Mouse (Mus musculus): ENCODE measurements around the gene Olfr686. TPM values are rescaled to one million over a fixed set of nuclear protein-coding genes. Genes with fewer than 3 reads are reported as not detected.
A peak's percentile ranks its signal among the peaks of the same experiment; 100 is the strongest.

The Olfr686 gene
- not detected for total RNA-seq (2021)
- long read RNA-seq, experiment 1 = 0 reads
- long read RNA-seq, experiment 2 = 0 reads

DNA sequence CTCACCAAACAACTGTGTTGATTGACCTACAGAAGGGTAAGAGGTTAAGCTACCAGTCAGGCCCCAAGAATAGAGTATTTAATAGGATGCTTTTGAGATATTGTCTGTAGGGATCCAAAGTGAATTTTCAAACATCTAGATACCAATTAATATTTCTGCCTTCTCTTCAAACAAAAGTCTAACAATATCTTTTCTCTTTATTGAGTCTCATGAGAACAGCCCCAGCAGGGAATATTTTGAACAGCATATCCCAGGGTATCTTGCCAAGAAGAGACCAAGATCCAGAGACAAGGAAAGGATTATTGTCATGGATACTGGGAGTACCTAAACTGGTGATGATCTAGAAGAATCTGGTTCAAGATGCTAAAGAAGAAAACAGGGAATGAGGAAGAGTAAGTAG, at the start of gene Olfr686:
Olfr686 (minus strand) TSS at position 101 of the 400 bp plus-strand sequence.
- DNase-seq (ENCODE audit: low spot score in 2 of 2) = no peak

- peak; percentile 27 to 51 for DNase-seq (ENCODE audit: low spot score in 2 of 2)
Measured at GRCm38 (mm10) chr7:105256656-105257055, 49.4 kb upstream of the Olfr686 start.

- no peak for DNase-seq (ENCODE audit: low spot score in 2 of 2)
Measured at GRCm38 (mm10) chr7:105248197-105248596, 40.9 kb upstream of the Olfr686 start.

DNA sequence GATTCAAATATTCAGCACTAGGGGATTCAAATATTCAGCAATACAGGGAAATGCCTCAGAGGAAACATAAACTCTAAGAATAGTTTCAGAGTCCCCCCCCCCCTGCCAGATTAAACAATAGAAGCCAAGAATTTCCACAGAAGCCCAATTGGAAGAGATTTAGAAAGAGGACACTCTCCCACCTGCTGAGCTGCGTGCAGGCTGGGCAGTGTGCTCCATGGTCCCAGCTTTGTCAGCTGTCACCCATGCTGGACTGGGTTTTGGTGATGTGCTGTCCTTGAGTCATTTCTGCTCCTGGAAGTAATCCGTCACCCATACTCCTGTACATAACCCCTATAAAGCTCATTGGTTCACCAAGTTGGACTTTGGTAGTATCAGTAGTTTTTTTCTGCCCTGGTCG, 40.4 kb upstream of the Olfr686 start:
- DNase-seq (ENCODE audit: low spot score in 2 of 2) = no peak

DNA sequence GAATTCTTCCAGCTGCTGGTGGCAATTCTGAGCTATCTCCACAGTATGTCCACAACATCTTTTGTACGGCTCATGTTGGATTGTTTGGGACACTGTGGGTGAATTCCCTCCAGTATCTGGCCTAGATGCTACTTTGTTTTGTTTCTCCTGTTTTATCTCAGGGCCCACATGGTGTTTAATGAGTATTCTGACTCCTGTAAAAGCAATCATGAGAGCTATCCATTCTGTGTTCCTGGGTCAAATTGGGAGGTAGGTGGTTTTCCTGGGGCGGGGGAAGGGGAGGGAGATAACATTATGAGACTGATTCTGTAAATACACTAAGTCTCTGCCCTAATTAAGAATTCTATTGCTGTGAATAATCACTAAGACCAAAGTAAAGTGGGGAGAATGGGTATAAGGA, 22.1 kb upstream of the Olfr686 start:
- no peak for DNase-seq (ENCODE audit: low spot score in 2 of 2)

DNA sequence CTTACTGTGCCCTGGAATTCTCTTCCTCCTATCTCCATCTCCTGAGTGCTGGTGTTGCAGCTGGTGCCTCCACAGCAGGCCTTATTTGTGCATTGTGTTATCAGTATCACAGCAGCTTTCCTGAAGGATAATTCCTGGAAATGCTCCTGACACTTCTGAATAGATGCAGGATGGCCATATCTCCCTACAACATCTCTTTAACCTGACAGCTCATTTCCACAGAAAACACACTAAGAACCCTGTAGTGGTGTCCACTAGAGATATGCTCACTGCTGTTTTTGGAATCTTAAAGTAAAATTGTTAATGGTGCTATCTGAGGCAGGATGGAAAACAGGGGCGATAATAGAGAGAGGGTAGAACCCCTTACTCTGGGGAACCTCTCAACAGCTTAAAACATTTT, 20.9 kb upstream of the Olfr686 start:
- no peak for DNase-seq (ENCODE audit: low spot score in 2 of 2)

DNA sequence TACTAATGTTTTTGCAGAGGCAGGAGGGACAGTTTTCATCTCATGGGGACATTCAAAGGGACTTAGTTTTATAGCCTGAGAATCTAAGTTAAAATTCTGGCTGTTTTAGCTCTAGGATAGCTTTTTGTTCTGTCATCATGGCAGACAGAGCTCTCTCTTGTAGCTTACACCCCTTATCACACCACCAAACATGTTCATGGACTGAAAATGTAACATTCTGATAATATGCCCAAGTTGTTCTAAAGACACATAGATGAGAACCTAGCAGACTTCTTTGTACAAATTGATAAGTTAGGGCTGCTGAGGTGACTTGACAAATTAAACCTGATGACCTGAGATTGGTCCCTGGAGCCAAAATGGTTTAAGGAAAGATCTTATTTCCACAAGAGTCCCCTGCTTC, 19.4 kb upstream of the Olfr686 start:
- no peak for DNase-seq (ENCODE audit: low spot score in 2 of 2)

GRCm38 (mm10) chr7:105226072-105226471, 18.8 kb upstream of the Olfr686 start:
- DNase-seq (ENCODE audit: low spot score in 2 of 2) = no peak

GRCm38 (mm10) chr7:105218281-105218680, 11.0 kb upstream of the Olfr686 start:
- no peak for DNase-seq (ENCODE audit: low spot score in 2 of 2)

DNA sequence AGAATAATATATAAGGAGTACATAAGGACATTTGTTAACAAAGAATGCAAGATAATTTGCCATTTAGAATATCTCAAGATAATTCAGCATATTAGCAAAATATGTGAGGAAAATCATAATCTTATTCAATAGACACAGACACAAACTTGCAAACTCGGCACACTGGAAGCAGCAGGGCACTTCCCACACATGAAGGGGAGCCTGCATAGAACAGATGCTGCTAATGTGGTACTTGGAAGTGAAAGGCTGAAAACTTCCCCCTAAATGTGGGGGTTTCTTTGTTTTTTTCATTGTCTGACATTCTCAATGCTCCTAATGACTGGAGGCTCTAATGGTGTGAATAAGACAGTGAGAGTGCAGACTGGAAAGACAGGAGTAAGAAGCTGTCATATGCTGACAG, 7.5 kb upstream of the Olfr686 start:
- no peak for DNase-seq (ENCODE audit: low spot score in 2 of 2)

GRCm38 (mm10) chr7:105185912-105186311, 21.4 kb downstream of the Olfr686 start, which contains the start of gene Olfr685:
Olfr685 (minus strand) TSS chr7:105186012.
- DNase-seq (ENCODE audit: low spot score in 2 of 2) = no peak

GRCm38 (mm10) chr7:105170773-105171172, 36.5 kb downstream of the Olfr686 start:
- DNase-seq (ENCODE audit: low spot score in 2 of 2) = no peak

- no peak for DNase-seq (ENCODE audit: low spot score in 2 of 2)
Measured at GRCm38 (mm10) chr7:105163553-105163952, 43.7 kb downstream of the Olfr686 start, which contains the start of gene Olfr684. Olfr684 (minus strand) TSS chr7:105163653.

Other genes starting within 250 kb of the Olfr686 start
- not detected for gene Olfr670, start 244.9 kb downstream of the Olfr686 start, total RNA-seq (2021)
- not detected for gene Olfr671, start 228.4 kb downstream of the Olfr686 start, total RNA-seq (2021)
- gene Olfr672, start 205.5 kb downstream of the Olfr686 start, total RNA-seq (2021) = not detected
- gene Olfr675, start 179.0 kb downstream of the Olfr686 start, total RNA-seq (2021) = not detected
- not detected for gene Olfr676, start 174.8 kb downstream of the Olfr686 start, total RNA-seq (2021)
- not detected for gene Olfr677, start 156.1 kb downstream of the Olfr686 start, total RNA-seq (2021)
- not detected for gene Olfr678, start 143.0 kb downstream of the Olfr686 start, total RNA-seq (2021)
- gene Olfr679, start 126.3 kb downstream of the Olfr686 start, total RNA-seq (2021) = not detected
- gene Olfr680-ps1, start 114.7 kb downstream of the Olfr686 start, total RNA-seq (2021) = not detected
- gene Olfr681, start 90.6 kb downstream of the Olfr686 start, total RNA-seq (2021) = not detected
- gene Olfr683, start 60.5 kb downstream of the Olfr686 start, total RNA-seq (2021) = not detected
- not detected for gene Olfr684, start 43.8 kb downstream of the Olfr686 start, total RNA-seq (2021)
- gene Olfr685, start 21.5 kb downstream of the Olfr686 start, total RNA-seq (2021) = not detected
- gene Olfr688, start 80.6 kb upstream of the Olfr686 start, total RNA-seq (2021) = not detected
- gene Olfr689, start 103.7 kb upstream of the Olfr686 start, total RNA-seq (2021) = not detected
- gene Olfr690, start 126.6 kb upstream of the Olfr686 start, total RNA-seq (2021) = not detected
- not detected for gene Olfr691, start 134.8 kb upstream of the Olfr686 start, total RNA-seq (2021)
- not detected for gene Olfr692, start 160.7 kb upstream of the Olfr686 start, total RNA-seq (2021)
- gene Gm5901, start 167.6 kb upstream of the Olfr686 start, total RNA-seq (2021) = not detected
- gene Fam160a2, start 192.6 kb upstream of the Olfr686 start, total RNA-seq (2021) = 10 to 100 TPM; 25.6 to 26.9 TPM
- gene Cnga4, start 197.1 kb upstream of the Olfr686 start, total RNA-seq (2021) = not detected
- not detected for gene Cckbr, start 218.2 kb upstream of the Olfr686 start, total RNA-seq (2021)